In genomic region chr8:118237150-118237620, GRCm38 (mm10) we compare ENCODE assay signal across 8 mouse cellular contexts. TPM values are rescaled to one million over a fixed set of nuclear protein-coding genes. Genes with fewer than 3 reads are reported as not detected.
DNase-seq lines count a peak whose midpoint lies in the region; ATAC-seq lines count a peak whose summit lies in the region.
"Had no signal": no experiment of that assay in that cellular context is flagged by ENCODE, and none has a peak within 500 bp of the region (broad histone marks: within the 10 kb centered on the region; RNA-seq: fewer than 3 reads in every experiment).

No protein-coding gene starts in this region.

- 74% methylated on average over 11 of the region's 11 CpGs for WGBS in midbrain, embryonic 14.5 days
- WGBS in midbrain, embryonic 15.5 days, result 74% methylated on average over 11 of the region's 11 CpGs

- DNase-seq in midbrain, embryonic 14.5 days, result peak; percentile 68
- DNase-seq in embryo, embryonic 10.5 days (ENCODE audit: low spot score), result peak; percentile 26
- DNase-seq in heart, postnatal 25 days (ENCODE audit: low spot score), result peak; percentile 1
- DNase-seq in retina, postnatal 1 day, result peak; percentile 51
- no peak for DNase-seq in urinary bladder, adult 2 months (ENCODE audit: low spot score)

- H3K9me3 ChIP-seq in midbrain, embryonic 14.5 days (ENCODE audit: control insufficient read depth, low read length), result no peaks in the 10 kb centered on the region
- H3K9me3 ChIP-seq in midbrain, embryonic 15.5 days, result no peaks in the 10 kb centered on the region

- H3K4me2 ChIP-seq in midbrain, embryonic 14.5 days (ENCODE audit: low read length), result no peak overlapping the region
- H3K4me2 ChIP-seq in midbrain, embryonic 15.5 days, result no peak overlapping the region

- H3K9ac ChIP-seq in midbrain, embryonic 14.5 days (replicated peaks; ENCODE audit: low read length), result no peak overlapping the region
- H3K9ac ChIP-seq in midbrain, embryonic 15.5 days, result no peak overlapping the region

- H3K4me1 ChIP-seq in midbrain, embryonic 14.5 days (ENCODE audit: control insufficient read depth, insufficient read depth, low read length), result no peaks in the 10 kb centered on the region
- no peaks in the 10 kb centered on the region for H3K4me1 ChIP-seq in midbrain, embryonic 15.5 days

- H3K4me3 ChIP-seq in midbrain, embryonic 14.5 days (replicated peaks; ENCODE audit: low read depth, low read length), result no peak overlapping the region
- H3K4me3 ChIP-seq in midbrain, embryonic 15.5 days, result no peak overlapping the region

- H3K36me3 ChIP-seq in midbrain, embryonic 14.5 days (ENCODE audit: control insufficient read depth, insufficient read depth, low read length), result no peaks in the 10 kb centered on the region
- no peaks in the 10 kb centered on the region for H3K36me3 ChIP-seq in midbrain, embryonic 15.5 days (replicated peaks)

- no peaks in the 10 kb centered on the region for H3K27me3 ChIP-seq in midbrain, embryonic 14.5 days (ENCODE audit: control insufficient read depth, insufficient read depth, low read length)
- H3K27me3 ChIP-seq in midbrain, embryonic 15.5 days (replicated peaks), result 0 out of 2 replicates have a peak, but pooled peaks cover 3% of the 10 kb centered on the region

- no peak overlapping the region for H3K27ac ChIP-seq in midbrain, embryonic 14.5 days (replicated peaks; ENCODE audit: low read depth, low read length)
- H3K27ac ChIP-seq in midbrain, embryonic 15.5 days, result no peak overlapping the region

- intact Hi-C loops in heart, postnatal 25 days (cut with DNase I), result loop anchor here (5.0 kb wide), 2 partner anchors 145 to 305 kb away; no protein-coding TSS in a partner anchor

- ATAC-seq in midbrain, embryonic 14.5 days (ENCODE audit: low FRiP score, low TSS enrichment), result no peak
- ATAC-seq in midbrain, embryonic 15.5 days (replicated peaks), result no peak
- no peak for ATAC-seq in megakaryocyte progenitor cell, adult 5-6 weeks (replicated peaks; ENCODE audit: poor library complexity)

RNA-seq across cellular contexts. Expression of gene Cdh13, which starts 46.3 kb away (rescaled TPM):
- polyA plus RNA-seq in midbrain, embryonic 14.5 days (2014; fragmentation: Nextera tagmentation; extraction: Ambion mirVana), result 131 and 143 TPM in 2 replicates
- 110 TPM in 2 replicates for polyA plus RNA-seq in midbrain, embryonic 15.5 days (2015; fragmentation: Nextera tagmentation; extraction: Ambion mirVana)
- 100 to 1,000 TPM; 147 to 186 TPM for total RNA-seq in heart, postnatal 25 days (2021)
- 21.0 and 33.4 TPM in 2 replicates for polyA plus RNA-seq in urinary bladder, adult 2 months (2012; rRNA removed)
- total RNA-seq in megakaryocyte progenitor cell, adult 5-6 weeks (2015), result not detected in 2 replicates
- total RNA-seq in megakaryocyte progenitor cell, adult 5-6 weeks (2017), result not detected in 2 replicates
- total RNA-seq: neutrophil, adult 5-6 weeks had no signal
